Mouse (Mus musculus) splenic B cell, adult 2 months (primary cell): ENCODE results near the gene Hist1h2ak.
"Not testable (repeated sequence)": the region's sequence is repeated elsewhere in the genome, so short reads cannot be mapped to it uniquely, and the experiment has no call there.

Experiments
- DNase-seq: peaks from one replicate; pipeline ENCODE4 v3.0.0-alpha.2; 2011; ENCODE audit warnings: low read depth, low spot score
- H3K27me3 ChIP-seq: 2 replicates; pipeline ENCODE4 v1.6.1; 2012; ENCODE audit warnings: mild to moderate bottlenecking, low read length, moderate library complexity, mixed read lengths; ENCODE audit not compliant: control insufficient read depth, poor library complexity, insufficient read depth, severe bottlenecking
- H3K36me3 ChIP-seq: 2 replicates; pipeline ENCODE4 v1.6.1; 2012; ENCODE audit warnings: mild to moderate bottlenecking, low read length, moderate library complexity, mixed read lengths; ENCODE audit not compliant: control insufficient read depth, poor library complexity, insufficient read depth, severe bottlenecking

Gene Hist1h2ak

GRCm38 (mm10) chr13:21734906-21735767 lies 18.5 kb downstream of the Hist1h2ak start, which contains the start of gene Hist1h4j:
Gene Hist1h4j, plus strand, starts transcription at chr13:21735064.
- not testable (repeated sequence) for H3K27me3 ChIP-seq, H3K36me3 ChIP-seq
- DNase-seq, result peak; percentile 82

- DNase-seq, result peak; percentile 91
- no peaks in the 10 kb centered on the region for H3K27me3 ChIP-seq
- no peaks in the 10 kb centered on the region for H3K36me3 ChIP-seq
Measured at GRCm38 (mm10) chr13:21734010-21734905, 19.4 kb downstream of the Hist1h2ak start.

GRCm38 (mm10) chr13:21733466-21733865 lies 20.2 kb downstream of the Hist1h2ak start:
- no peaks in the 10 kb centered on the region for H3K27me3 ChIP-seq
- DNase-seq, result no peak
- no peaks in the 10 kb centered on the region for H3K36me3 ChIP-seq

- H3K36me3 ChIP-seq, result no peaks in the 10 kb centered on the region
Measured at GRCm38 (mm10) chr13:21729544-21729943, 24.1 kb downstream of the Hist1h2ak start.

GRCm38 (mm10) chr13:21727948-21728572 lies 25.6 kb downstream of the Hist1h2ak start:
- Histone ChIP-seq H3K36me3 (no peaks in the 10 kb centered on the region), H3K27me3 (no peaks in the 10 kb centered on the region)
- no peak for DNase-seq

More at GRCm38 (mm10) chr13:21729544-21729943, 24.1 kb downstream of the Hist1h2ak start:
- no peaks in the 10 kb centered on the region for H3K27me3 ChIP-seq
- DNase-seq, result no peak

- Histone ChIP-seq H3K36me3 (no peaks in the 10 kb centered on the region), H3K27me3 (no peaks in the 10 kb centered on the region)
- DNase-seq, result peak; percentile 39
Measured at GRCm38 (mm10) chr13:21722993-21723836, 30.4 kb downstream of the Hist1h2ak start.

GRCm38 (mm10) chr13:21722373-21722925 lies 31.2 kb downstream of the Hist1h2ak start:
- no peaks in the 10 kb centered on the region for H3K36me3 ChIP-seq
- no peaks in the 10 kb centered on the region for H3K27me3 ChIP-seq
- no peak for DNase-seq

GRCm38 (mm10) chr13:21721757-21722372 lies 31.8 kb downstream of the Hist1h2ak start, which contains the start of gene Hist1h2bm:
Gene Hist1h2bm, plus strand, starts transcription at chr13:21722044.
- not testable (repeated sequence) for H3K36me3 ChIP-seq
- DNase-seq, result peak; percentile 92

GRCm38 (mm10) chr13:21721107-21721756 lies 32.4 kb downstream of the Hist1h2ak start:
- peak; percentile 16 for DNase-seq
- not testable (repeated sequence) for H3K36me3 ChIP-seq, H3K27me3 ChIP-seq

More at GRCm38 (mm10) chr13:21721757-21722372, 31.8 kb downstream of the Hist1h2ak start, which contains the start of gene Hist1h2bm:
- H3K27me3 ChIP-seq, result not testable (repeated sequence)

- no peaks in the 10 kb centered on the region for H3K27me3 ChIP-seq
- H3K36me3 ChIP-seq, result no peaks in the 10 kb centered on the region
- DNase-seq, result no peak
Measured at GRCm38 (mm10) chr13:21718381-21719080, 35.1 kb downstream of the Hist1h2ak start.

- not testable (repeated sequence) for H3K27me3 ChIP-seq, H3K36me3 ChIP-seq
- peak; percentile 94 for DNase-seq
Measured at GRCm38 (mm10) chr13:21717397-21718357, 36.0 kb downstream of the Hist1h2ak start, which contains the start of gene Hist1h3h. Gene Hist1h3h, plus strand, starts transcription at chr13:21717659.
